Comparison of ENCODE assay signal across 19 mouse cellular contexts in genomic region chr1:178838696-178839320, GRCm38 (mm10).
DNase-seq lines count a peak whose midpoint lies in the region; ATAC-seq lines count a peak whose summit lies in the region.
"Had no signal": no experiment of that assay in that cellular context is flagged by ENCODE, and none has a peak within 500 bp of the region (broad histone marks: within the 10 kb centered on the region; RNA-seq: fewer than 3 reads in every experiment).

No protein-coding gene starts in this region.

- H3K9me3 ChIP-seq in midbrain, embryonic 13.5 days, result no peaks in the 10 kb centered on the region
- no peaks in the 10 kb centered on the region for H3K9me3 ChIP-seq in midbrain, embryonic 11.5 days (ENCODE audit: control insufficient read depth, low read length)
- H3K9me3 ChIP-seq in heart, embryonic 13.5 days, result no peaks in the 10 kb centered on the region
- no peaks in the 10 kb centered on the region for H3K9me3 ChIP-seq in hindbrain, embryonic 14.5 days (ENCODE audit: control insufficient read depth, low read length)
- H3K9me3 ChIP-seq: embryonic facial prominence, embryonic 10.5 days had no signal

- peak; percentile 8 to 23 for DNase-seq in heart, adult 18-20 months
- no peak for DNase-seq in heart, adult 8-10 months (ENCODE audit: low spot score)
- no peak for DNase-seq in midbrain, embryonic 11.5 days (ENCODE audit: low spot score, missing footprints)
- no peak for DNase-seq in hindbrain, embryonic 14.5 days (ENCODE audit: low spot score)
- no peak for DNase-seq in right cerebral cortex, postnatal 14 days
- no peak for DNase-seq in ovary, adult 18-20 months (ENCODE audit: low spot score)
- DNase-seq: adrenal gland, postnatal 14 days; gastrocnemius, adult 2 months; kidney, adult 2 months; kidney, postnatal 10 days; lung, adult 18-20 months; lung, postnatal 4 days; thymus, postnatal 14 days had no signal

- WGBS in midbrain, embryonic 13.5 days, result 67% methylated on average over 10 of the region's 10 CpGs
- 75% methylated on average over 10 of the region's 10 CpGs for WGBS in midbrain, embryonic 11.5 days
- WGBS in heart, embryonic 13.5 days, result 23% methylated on average over 10 of the region's 10 CpGs
- 43% methylated on average over 10 of the region's 10 CpGs for WGBS in hindbrain, embryonic 14.5 days

- ATAC-seq in midbrain, embryonic 13.5 days, result no peak
- no peak for ATAC-seq in midbrain, embryonic 11.5 days (ENCODE audit: low FRiP score)
- ATAC-seq in heart, embryonic 13.5 days (ENCODE audit: extremely low read depth, insufficient number of reproducible peaks, low FRiP score, low TSS enrichment), result no peak
- ATAC-seq in hindbrain, embryonic 14.5 days (ENCODE audit: low FRiP score), result no peak

- no peak overlapping the region for H3K4me2 ChIP-seq in midbrain, embryonic 13.5 days (replicated peaks)
- no peak overlapping the region for H3K4me2 ChIP-seq in midbrain, embryonic 11.5 days
- H3K4me2 ChIP-seq in heart, embryonic 13.5 days, result peak overlapping the region; percentile 3; the same call in 1 of the 2 replicates
- no peak overlapping the region for H3K4me2 ChIP-seq in hindbrain, embryonic 14.5 days (replicated peaks)
- H3K4me2 ChIP-seq: liver, embryonic 11.5 days had no signal

- no peak overlapping the region for H3K4me3 ChIP-seq in midbrain, embryonic 13.5 days (replicated peaks)
- H3K4me3 ChIP-seq in midbrain, embryonic 11.5 days (ENCODE audit: low read depth, low read length), result no peak overlapping the region
- H3K4me3 ChIP-seq in heart, embryonic 13.5 days, result no peak overlapping the region
- no peak overlapping the region for H3K4me3 ChIP-seq in hindbrain, embryonic 14.5 days (replicated peaks; ENCODE audit: low read length)
- H3K4me3 ChIP-seq: embryonic facial prominence, embryonic 10.5 days; gastrocnemius, adult 2 months; myocyte had no signal

- peaks cover 11% of the 10 kb centered on the region for H3K4me1 ChIP-seq in midbrain, embryonic 13.5 days (replicated peaks)
- no peaks in the 10 kb centered on the region for H3K4me1 ChIP-seq in midbrain, embryonic 11.5 days (ENCODE audit: control insufficient read depth, insufficient read depth, low read length)
- H3K4me1 ChIP-seq in heart, embryonic 13.5 days, result peaks cover 34% of the 10 kb centered on the region
- peaks cover 10% of the 10 kb centered on the region; the same call in 1 of the 2 replicates for H3K4me1 ChIP-seq in hindbrain, embryonic 14.5 days (replicated peaks; ENCODE audit: control insufficient read depth, insufficient read depth, low read length)

- H3K36me3 ChIP-seq in midbrain, embryonic 13.5 days, result no peaks in the 10 kb centered on the region
- H3K36me3 ChIP-seq in midbrain, embryonic 11.5 days (ENCODE audit: control insufficient read depth, insufficient read depth, low read length), result no peaks in the 10 kb centered on the region
- no peaks in the 10 kb centered on the region for H3K36me3 ChIP-seq in heart, embryonic 13.5 days
- no peaks in the 10 kb centered on the region for H3K36me3 ChIP-seq in hindbrain, embryonic 14.5 days (replicated peaks; ENCODE audit: control insufficient read depth, insufficient read depth)
- H3K36me3 ChIP-seq: embryonic facial prominence, embryonic 10.5 days had no signal

- H3K9ac ChIP-seq in midbrain, embryonic 13.5 days (replicated peaks), result no peak overlapping the region
- no peak overlapping the region for H3K9ac ChIP-seq in midbrain, embryonic 11.5 days (ENCODE audit: low read length)
- no peak overlapping the region for H3K9ac ChIP-seq in heart, embryonic 13.5 days
- no peak overlapping the region for H3K9ac ChIP-seq in hindbrain, embryonic 14.5 days

- H3K27me3 ChIP-seq in midbrain, embryonic 13.5 days, result no peaks in the 10 kb centered on the region
- H3K27me3 ChIP-seq in midbrain, embryonic 11.5 days (ENCODE audit: control insufficient read depth, insufficient read depth, low read length), result no peaks in the 10 kb centered on the region
- H3K27me3 ChIP-seq in heart, embryonic 13.5 days (replicated peaks), result no peaks in the 10 kb centered on the region
- no peaks in the 10 kb centered on the region for H3K27me3 ChIP-seq in hindbrain, embryonic 14.5 days (ENCODE audit: control insufficient read depth, insufficient read depth, low read length)
- H3K27me3 ChIP-seq: CH12.LX had no signal

- H3K27ac ChIP-seq in midbrain, embryonic 13.5 days, result peak overlapping the region; percentile 31
- H3K27ac ChIP-seq in midbrain, embryonic 11.5 days (ENCODE audit: low read depth, low read length), result no peak overlapping the region
- peak overlapping the region; percentile 60 for H3K27ac ChIP-seq in heart, embryonic 13.5 days (replicated peaks)
- peak overlapping the region; percentile 36 for H3K27ac ChIP-seq in hindbrain, embryonic 14.5 days
- H3K27ac ChIP-seq: embryonic facial prominence, embryonic 10.5 days; gastrocnemius, adult 2 months had no signal

Comparison
In these comparisons a context has a peak if more than half of its experiments do, and no peak if none do; other contexts are left out.
1. DNase-seq: peak in heart, adult 18-20 months (2 of 2); none in heart, adult 8-10 months (single experiment), midbrain, embryonic 11.5 days (single experiment), hindbrain, embryonic 14.5 days (single experiment), right cerebral cortex, postnatal 14 days (single experiment) and ovary, adult 18-20 months (single experiment).